Mouse (Mus musculus): ENCODE data around the gene Fnbp4.
"Not testable (repeated sequence)": the region's sequence is repeated elsewhere in the genome, so short reads cannot be mapped to it uniquely, and the experiment has no call there.

The Fnbp4 gene

DNA sequence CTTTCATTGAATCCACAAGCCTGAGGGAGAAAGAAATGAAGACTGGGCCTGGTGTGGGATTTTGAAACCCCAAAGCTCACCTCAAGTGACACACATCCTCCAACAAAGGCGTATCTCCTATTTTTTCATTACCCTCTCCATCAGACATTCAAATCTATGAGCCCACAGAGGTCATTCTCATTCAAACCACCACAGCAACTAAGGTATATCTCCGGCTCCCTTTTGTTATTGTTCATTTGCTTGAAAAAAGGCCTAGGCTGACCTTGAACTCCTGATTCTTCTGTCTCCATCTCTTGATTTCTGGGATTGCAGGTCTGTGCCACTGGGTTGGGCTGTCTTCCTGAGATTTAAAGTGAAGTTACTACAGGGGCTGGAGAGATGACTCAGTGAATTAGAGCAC lies 77.8 kb downstream of the Fnbp4 start:
- no peaks in the 10 kb centered on the region for H3K36me3 ChIP-seq (ENCODE audit: control insufficient read depth, insufficient read depth, low read length, poor library complexity, severe bottlenecking)

GRCm38 (mm10) chr2:90823781-90824180 lies 78.6 kb downstream of the Fnbp4 start:
- H3K36me3 ChIP-seq (ENCODE audit: control insufficient read depth, insufficient read depth, low read length, poor library complexity, severe bottlenecking): no peaks in the 10 kb centered on the region
- no peaks in the 10 kb centered on the region for H3K27me3 ChIP-seq (ENCODE audit: control insufficient read depth, insufficient read depth, low read length, poor library complexity, severe bottlenecking)
- DNase-seq (ENCODE audit: low read depth, low spot score): no peak

More for the DNA sequence above, 77.8 kb downstream of the Fnbp4 start:
- DNase-seq (ENCODE audit: low read depth, low spot score): no peak
- no peaks in the 10 kb centered on the region for H3K27me3 ChIP-seq (ENCODE audit: control insufficient read depth, insufficient read depth, low read length, poor library complexity, severe bottlenecking)

- DNase-seq (ENCODE audit: low read depth, low spot score); H3K36me3 ChIP-seq (ENCODE audit: control insufficient read depth, insufficient read depth, low read length, poor library complexity, severe bottlenecking); H3K27me3 ChIP-seq (ENCODE audit: control insufficient read depth, insufficient read depth, low read length, poor library complexity, severe bottlenecking): not testable (repeated sequence)
Measured at GRCm38 (mm10) chr2:90824528-90824927, 79.4 kb downstream of the Fnbp4 start.

- no peak for DNase-seq (ENCODE audit: low read depth, low spot score)
- H3K36me3 ChIP-seq (ENCODE audit: control insufficient read depth, insufficient read depth, low read length, poor library complexity, severe bottlenecking): no peaks in the 10 kb centered on the region
- no peaks in the 10 kb centered on the region for H3K27me3 ChIP-seq (ENCODE audit: control insufficient read depth, insufficient read depth, low read length, poor library complexity, severe bottlenecking)
Measured at GRCm38 (mm10) chr2:90825515-90826172, 80.5 kb downstream of the Fnbp4 start.

GRCm38 (mm10) chr2:90828739-90829138 lies 83.6 kb downstream of the Fnbp4 start:
- DNase-seq (ENCODE audit: low read depth, low spot score): no peak
- H3K36me3 ChIP-seq (ENCODE audit: control insufficient read depth, insufficient read depth, low read length, poor library complexity, severe bottlenecking): no peaks in the 10 kb centered on the region
- no peaks in the 10 kb centered on the region for H3K27me3 ChIP-seq (ENCODE audit: control insufficient read depth, insufficient read depth, low read length, poor library complexity, severe bottlenecking)

Measured in splenic B cell, adult 2 months (primary cell).